Mouse (Mus musculus) heart, adult 11 months (tissue): ENCODE results near the gene H2afb1.
"Not testable (repeated sequence)": the region's sequence is repeated elsewhere in the genome, so short reads cannot be mapped to it uniquely, and the experiment has no call there.

Experiments used
- DNase-seq: peaks from one replicate; pipeline ENCODE4 v3.0.0; 2022

The H2afb1 gene

DNA sequence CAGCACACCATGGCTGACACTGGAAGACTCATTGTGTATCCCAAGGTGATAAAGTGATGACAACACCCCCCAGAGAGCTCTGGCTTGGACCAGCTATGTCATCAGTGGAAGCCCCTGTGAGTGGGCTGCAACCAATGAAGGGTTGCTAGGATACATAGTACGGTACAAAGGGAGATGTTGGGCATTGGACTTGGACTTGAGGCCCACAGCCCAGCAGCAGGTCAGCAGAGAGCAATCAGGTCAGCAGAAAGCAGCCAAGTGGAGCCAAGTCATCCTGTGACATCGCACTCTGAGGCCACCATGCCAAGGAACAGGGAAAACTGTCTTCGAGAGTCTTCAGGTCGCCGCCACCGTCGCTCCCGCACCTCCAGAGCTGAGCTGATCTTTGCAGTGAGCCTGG, at the start of gene H2afb1:
H2afb1 (plus strand) TSS at position 301 of the 400 bp plus-strand sequence.
- not testable (repeated sequence) for DNase-seq

DNA sequence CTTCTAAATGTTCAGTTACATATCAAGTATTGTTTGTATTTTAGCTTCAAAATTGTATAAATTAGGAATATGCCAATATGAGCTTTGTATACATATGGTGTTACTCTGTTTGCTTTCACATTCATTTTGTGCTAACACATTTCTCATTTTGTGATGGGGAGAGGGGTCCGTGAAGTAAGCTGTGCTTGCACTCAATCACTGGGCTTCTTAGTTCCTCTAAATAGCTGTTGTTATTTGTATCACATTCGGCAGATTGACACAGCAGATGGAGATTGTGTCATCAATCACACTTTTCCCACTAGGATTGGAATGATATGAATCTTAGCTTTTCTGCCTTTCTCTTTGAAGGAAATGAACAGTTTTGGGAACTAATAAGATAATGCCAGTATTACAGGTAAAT, 21.5 kb downstream of the H2afb1 start:
- no peak for DNase-seq
